ENCODE assay signal across 24 mouse cellular contexts in genomic region chr14:46375796-46376195, GRCm38 (mm10). TPM values are rescaled to one million over a fixed set of nuclear protein-coding genes. Genes with fewer than 3 reads are reported as not detected.
"Had no signal": no experiment of that assay in that cellular context is flagged by ENCODE, and none has a peak within 500 bp of the region (broad histone marks: within the 10 kb centered on the region; RNA-seq: fewer than 3 reads in every experiment).

No protein-coding gene starts in this region.

- H3K9me3 ChIP-seq: liver, embryonic 12.5 days; lung, embryonic 15.5 days; midbrain, embryonic 12.5 days; neural tube, embryonic 12.5 days; stomach, embryonic 15.5 days had no signal

- ATAC-seq: liver, embryonic 12.5 days; midbrain, embryonic 16.5 days had no signal

- H3K9ac ChIP-seq: liver, embryonic 12.5 days; liver, embryonic 14.5 days; lung, embryonic 15.5 days; midbrain, embryonic 12.5 days; neural tube, embryonic 12.5 days; stomach, embryonic 15.5 days had no signal

- H3K4me3 ChIP-seq: liver, embryonic 12.5 days; lung, embryonic 15.5 days; midbrain, embryonic 12.5 days; neural tube, embryonic 12.5 days; stomach, embryonic 15.5 days had no signal

- H3K27ac ChIP-seq: liver, embryonic 12.5 days; liver, embryonic 14.5 days; lung, embryonic 15.5 days; midbrain, embryonic 12.5 days; neural tube, embryonic 12.5 days; stomach, embryonic 15.5 days; stomach, postnatal 0 days had no signal

- H3K4me2 ChIP-seq: liver, embryonic 12.5 days; lung, embryonic 15.5 days; midbrain, embryonic 12.5 days; neural tube, embryonic 12.5 days; stomach, embryonic 15.5 days had no signal

- DNase-seq: lung, adult 2 months; lung, postnatal 36 days; midbrain, embryonic 14.5 days; right cerebral cortex, postnatal 14 days; thymus, adult 2 months; thymus, postnatal 25 days; thymus, postnatal 4 days had no signal

- H3K36me3 ChIP-seq: liver, embryonic 12.5 days; lung, embryonic 15.5 days; midbrain, embryonic 12.5 days; neural tube, embryonic 12.5 days; stomach, embryonic 15.5 days had no signal

- H3K27me3 ChIP-seq: lung, embryonic 15.5 days; stomach, embryonic 15.5 days had no signal

RNA-seq across cellular contexts. Expression of gene Gm15217, which starts 3.4 kb away (rescaled TPM):
- total RNA-seq: liver, adult 2 months; megakaryocyte, adult 5-6 weeks; monocyte, adult 5-6 weeks; neutrophil, adult 5-6 weeks had no signal
- polyA plus RNA-seq: liver, adult 2 months; liver, embryonic 12.5 days; liver, embryonic 14.5 days; liver, embryonic 16.5 days; midbrain, embryonic 12.5 days; midbrain, embryonic 14.5 days; midbrain, embryonic 16.5 days; neural tube, embryonic 12.5 days; neural tube, embryonic 14.5 days; spleen, adult 2 months; testis, adult 2 months; thymus, adult 2 months; urinary bladder, adult 2 months had no signal

RNA-seq across cellular contexts. Expression of gene Bmp4, which starts 14.7 kb away (rescaled TPM):
- total RNA-seq: monocyte, adult 5-6 weeks; neutrophil, adult 5-6 weeks had no signal
